Mouse (Mus musculus): Measurements from ENCODE around the gene Dus2. TPM values are rescaled to one million over a fixed set of nuclear protein-coding genes. Genes with fewer than 3 reads are reported as not detected.

The Dus2 gene
- total RNA-seq, 1 experiment, result 17.4 TPM

GRCm38 (mm10) chr8:106016284-106016683 is 25.1 kb downstream of the Dus2 start:
- no peaks in the 10 kb centered on the region for H3K4me1 ChIP-seq (ENCODE audit: control insufficient read depth in 2 of 2, insufficient read depth in 2 of 2, low read length in 2 of 2, poor library complexity in 1 of 2)
- TF ChIP-seq HCFC1 (IDR thresholded peaks at IDR 0.05; ENCODE audit: borderline replicate concordance, insufficient read depth, low read length) (no peak), ZNF384 (IDR thresholded peaks at IDR 0.05; ENCODE audit: low read depth, low read length) (no peak), MAFK (IDR thresholded peaks at IDR 0.05; ENCODE audit: insufficient read depth, low read depth, low read length) (no peak), CHD2 (IDR thresholded peaks at IDR 0.05; ENCODE audit: low read depth, low read length) (no peak), ZC3H11A (IDR thresholded peaks at IDR 0.05; ENCODE audit: borderline replicate concordance, low read depth, low read length) (no peak)
- H3K9ac ChIP-seq (ENCODE audit: insufficient read depth, low read depth, low read length, poor library complexity, severe bottlenecking), result no peak overlapping the region
- no peak for DNase-seq (ENCODE audit: low read depth, low spot score)
- no peak overlapping the region for H3K27ac ChIP-seq (ENCODE audit: insufficient read depth, low read depth, low read length, poor library complexity, severe bottlenecking)
- H3K36me3 ChIP-seq (ENCODE audit: control insufficient read depth, insufficient read depth, low read length, poor library complexity, severe bottlenecking), result peaks cover 13% of the 10 kb centered on the region; the same call in 1 of the 2 replicates
- no peaks in the 10 kb centered on the region for H3K9me3 ChIP-seq (ENCODE audit: control insufficient read depth, insufficient read depth, low read depth, low read length)
- in situ Hi-C loops (cut with MboI; ENCODE audit: low sequenced_read_pairs in 2 of 2, unreplicated experiment in 2 of 2), result no loop called here
- no peak overlapping the region for H3K4me3 ChIP-seq (ENCODE audit: insufficient read depth in 1 of 2, low read depth in 1 of 2, low read length in 2 of 2, poor library complexity in 1 of 2, severe bottlenecking in 1 of 2)

GRCm38 (mm10) chr8:106017130-106017529 is 26.0 kb downstream of the Dus2 start:
- Histone ChIP-seq H3K4me3 (ENCODE audit: insufficient read depth in 1 of 2, low read depth in 1 of 2, low read length in 2 of 2, poor library complexity in 1 of 2, severe bottlenecking in 1 of 2) (no peak overlapping the region), H3K4me1 (ENCODE audit: control insufficient read depth in 2 of 2, insufficient read depth in 2 of 2, low read length in 2 of 2, poor library complexity in 1 of 2) (no peaks in the 10 kb centered on the region), H3K36me3 (ENCODE audit: control insufficient read depth, insufficient read depth, low read length, poor library complexity, severe bottlenecking) (peaks cover 16% of the 10 kb centered on the region; the same call in 1 of the 2 replicates), H3K9me3 (ENCODE audit: control insufficient read depth, insufficient read depth, low read depth, low read length) (no peaks in the 10 kb centered on the region), H3K27ac (ENCODE audit: insufficient read depth, low read depth, low read length, poor library complexity, severe bottlenecking) (no peak overlapping the region), H3K9ac (ENCODE audit: insufficient read depth, low read depth, low read length, poor library complexity, severe bottlenecking) (no peak overlapping the region)
- no peak for DNase-seq (ENCODE audit: low read depth, low spot score)
- in situ Hi-C loops (cut with MboI; ENCODE audit: low sequenced_read_pairs in 2 of 2, unreplicated experiment in 2 of 2), result no loop called here
- no peak for TF ChIP-seq ZNF384 (IDR thresholded peaks at IDR 0.05; ENCODE audit: low read depth, low read length)
- no peak for TF ChIP-seq ZC3H11A (IDR thresholded peaks at IDR 0.05; ENCODE audit: borderline replicate concordance, low read depth, low read length)
- TF ChIP-seq CHD2 (IDR thresholded peaks at IDR 0.05; ENCODE audit: low read depth, low read length), result no peak
- no peak for TF ChIP-seq MAFK (IDR thresholded peaks at IDR 0.05; ENCODE audit: insufficient read depth, low read depth, low read length)
- no peak for TF ChIP-seq HCFC1 (IDR thresholded peaks at IDR 0.05; ENCODE audit: borderline replicate concordance, insufficient read depth, low read length)

- no peak for DNase-seq (ENCODE audit: low read depth, low spot score)
- H3K9ac ChIP-seq (ENCODE audit: insufficient read depth, low read depth, low read length, poor library complexity, severe bottlenecking), result no peak overlapping the region
- no peaks in the 10 kb centered on the region for H3K4me1 ChIP-seq (ENCODE audit: control insufficient read depth in 2 of 2, insufficient read depth in 2 of 2, low read length in 2 of 2, poor library complexity in 1 of 2)
- H3K9me3 ChIP-seq (ENCODE audit: control insufficient read depth, insufficient read depth, low read depth, low read length), result no peaks in the 10 kb centered on the region
- no peak overlapping the region for H3K27ac ChIP-seq (ENCODE audit: insufficient read depth, low read depth, low read length, poor library complexity, severe bottlenecking)
- H3K4me3 ChIP-seq (ENCODE audit: insufficient read depth in 1 of 2, low read depth in 1 of 2, low read length in 2 of 2, poor library complexity in 1 of 2, severe bottlenecking in 1 of 2), result no peak overlapping the region
- in situ Hi-C loops (cut with MboI; ENCODE audit: low sequenced_read_pairs in 2 of 2, unreplicated experiment in 2 of 2), result no loop called here
- no peak for TF ChIP-seq MAFK (IDR thresholded peaks at IDR 0.05; ENCODE audit: insufficient read depth, low read depth, low read length)
- no peak for TF ChIP-seq CHD2 (IDR thresholded peaks at IDR 0.05; ENCODE audit: low read depth, low read length)
- no peak for TF ChIP-seq ZNF384 (IDR thresholded peaks at IDR 0.05; ENCODE audit: low read depth, low read length)
- TF ChIP-seq ZC3H11A (IDR thresholded peaks at IDR 0.05; ENCODE audit: borderline replicate concordance, low read depth, low read length), result no peak
- no peak for TF ChIP-seq HCFC1 (IDR thresholded peaks at IDR 0.05; ENCODE audit: borderline replicate concordance, insufficient read depth, low read length)
- H3K36me3 ChIP-seq (ENCODE audit: control insufficient read depth, insufficient read depth, low read length, poor library complexity, severe bottlenecking), result peaks cover 16% of the 10 kb centered on the region; the same call in 1 of the 2 replicates
Measured at GRCm38 (mm10) chr8:106018039-106018438, 26.9 kb downstream of the Dus2 start.

GRCm38 (mm10) chr8:106022483-106022882 is 31.3 kb downstream of the Dus2 start:
- in situ Hi-C loops (cut with MboI; ENCODE audit: low sequenced_read_pairs in 2 of 2, unreplicated experiment in 2 of 2), result no loop called here
- DNase-seq (ENCODE audit: low read depth, low spot score), result peak; percentile 65
- H3K4me1 ChIP-seq (ENCODE audit: control insufficient read depth in 2 of 2, insufficient read depth in 2 of 2, low read length in 2 of 2, poor library complexity in 1 of 2), result no peaks in the 10 kb centered on the region
- H3K9me3 ChIP-seq (ENCODE audit: control insufficient read depth, insufficient read depth, low read depth, low read length), result no peaks in the 10 kb centered on the region
- TF ChIP-seq ZC3H11A (IDR thresholded peaks at IDR 0.05; ENCODE audit: borderline replicate concordance, low read depth, low read length) (peak; percentile 89), CHD2 (IDR thresholded peaks at IDR 0.05; ENCODE audit: low read depth, low read length) (no peak)
- no peak overlapping the region for H3K4me3 ChIP-seq (ENCODE audit: insufficient read depth in 1 of 2, low read depth in 1 of 2, low read length in 2 of 2, poor library complexity in 1 of 2, severe bottlenecking in 1 of 2)
- H3K27ac ChIP-seq (ENCODE audit: insufficient read depth, low read depth, low read length, poor library complexity, severe bottlenecking), result no peak overlapping the region
- H3K36me3 ChIP-seq (ENCODE audit: control insufficient read depth, insufficient read depth, low read length, poor library complexity, severe bottlenecking), result peaks cover 12% of the 10 kb centered on the region; the same call in 1 of the 2 replicates
- no peak overlapping the region for H3K9ac ChIP-seq (ENCODE audit: insufficient read depth, low read depth, low read length, poor library complexity, severe bottlenecking)

GRCm38 (mm10) chr8:106038721-106039120 is 47.6 kb downstream of the Dus2 start:
- no peak for TF ChIP-seq CHD2 (IDR thresholded peaks at IDR 0.05; ENCODE audit: low read depth, low read length)
- no peak for TF ChIP-seq ZC3H11A (IDR thresholded peaks at IDR 0.05; ENCODE audit: borderline replicate concordance, low read depth, low read length)
- TF ChIP-seq MAFK (IDR thresholded peaks at IDR 0.05; ENCODE audit: insufficient read depth, low read depth, low read length), result no peak
- no peak for TF ChIP-seq HCFC1 (IDR thresholded peaks at IDR 0.05; ENCODE audit: borderline replicate concordance, insufficient read depth, low read length)
- TF ChIP-seq ZNF384 (IDR thresholded peaks at IDR 0.05; ENCODE audit: low read depth, low read length), result no peak
- Histone ChIP-seq H3K27ac (ENCODE audit: insufficient read depth, low read depth, low read length, poor library complexity, severe bottlenecking) (no peak overlapping the region), H3K9me3 (ENCODE audit: control insufficient read depth, insufficient read depth, low read depth, low read length) (no peaks in the 10 kb centered on the region), H3K4me1 (ENCODE audit: control insufficient read depth in 2 of 2, insufficient read depth in 2 of 2, low read length in 2 of 2, poor library complexity in 1 of 2) (no peaks in the 10 kb centered on the region), H3K4me3 (ENCODE audit: insufficient read depth in 1 of 2, low read depth in 1 of 2, low read length in 2 of 2, poor library complexity in 1 of 2, severe bottlenecking in 1 of 2) (no peak overlapping the region), H3K36me3 (ENCODE audit: control insufficient read depth, insufficient read depth, low read length, poor library complexity, severe bottlenecking) (no peaks in the 10 kb centered on the region; the same call in 1 of the 2 replicates), H3K9ac (ENCODE audit: insufficient read depth, low read depth, low read length, poor library complexity, severe bottlenecking) (no peak overlapping the region)
- in situ Hi-C loops (cut with MboI; ENCODE audit: low sequenced_read_pairs in 2 of 2, unreplicated experiment in 2 of 2), result no loop called here
- DNase-seq (ENCODE audit: low read depth, low spot score), result no peak
